8 mouse cellular contexts compared by ENCODE assay signal in genomic region chr10:81082168-81082960, GRCm38 (mm10). TPM values are rescaled to one million over a fixed set of nuclear protein-coding genes. Genes with fewer than 3 reads are reported as not detected.
A peak's percentile ranks its signal among the peaks of the same experiment; 100 is the strongest.
DNase-seq lines count a peak whose midpoint lies in the region; ATAC-seq and TF ChIP-seq lines count a peak whose summit lies in the region.

No protein-coding gene starts in this region.

- 80% methylated on average over 7 of the region's 7 CpGs for WGBS in forebrain, embryonic 12.5 days

- ATAC-seq in forebrain, embryonic 12.5 days (ENCODE audit: low FRiP score) = peak; percentile 72; the same call in 1 of the 2 replicates
- ATAC-seq in neutrophil, adult 5-6 weeks (ENCODE audit: extremely low read depth, insufficient number of reproducible peaks, low FRiP score, poor library complexity, severe bottlenecking) = peak; percentile 52

- in situ Hi-C loops in ES-E14 (cut with MboI; ENCODE audit: low sequenced_read_pairs in 2 of 2, unreplicated experiment in 2 of 2) = no loop called here

- peak; percentile 90 for DNase-seq in ES-E14 (ENCODE audit: low read depth, low spot score)
- peak; percentile 67 for DNase-seq in c-Kit-positive CD71-positive TER-119-negative erythroid progenitor cells, embryonic 14.5 days (ENCODE audit: low read depth)
- peak; percentile 72 to 80 for DNase-seq in heart, postnatal 36 days
- DNase-seq in layer of hippocampus, adult 11-12 months (ENCODE audit: low spot score) = peak; percentile 87
- DNase-seq in lung, adult 18-20 months = peak; percentile 64
- peak; percentile 71 for DNase-seq in thymus, postnatal 0 days (ENCODE audit: low spot score)

- no peak overlapping the region for H3K4me2 ChIP-seq in forebrain, embryonic 12.5 days

- intact Hi-C loops in heart, postnatal 36 days (cut with DNase I) = loop anchor here (1.0 to 2.0 kb wide), 2 partner anchors 66 to 82 kb away; no protein-coding TSS in a partner anchor

- H3K27me3 ChIP-seq in forebrain, embryonic 12.5 days = no peaks in the 10 kb centered on the region

- no peak overlapping the region for H3K4me3 ChIP-seq in ES-E14 (ENCODE audit: insufficient read depth in 1 of 2, low read depth in 1 of 2, low read length in 2 of 2, poor library complexity in 1 of 2, severe bottlenecking in 1 of 2)
- H3K4me3 ChIP-seq in forebrain, embryonic 12.5 days (replicated peaks) = no peak overlapping the region

- H3K9ac ChIP-seq in ES-E14 (ENCODE audit: insufficient read depth, low read depth, low read length, poor library complexity, severe bottlenecking) = peak overlapping the region; percentile 39; the same call in 1 of the 2 replicates
- no peak overlapping the region for H3K9ac ChIP-seq in forebrain, embryonic 12.5 days

- peaks cover 51% of the 10 kb centered on the region for H3K36me3 ChIP-seq in ES-E14 (ENCODE audit: control insufficient read depth, insufficient read depth, low read length, poor library complexity, severe bottlenecking)
- peaks cover 62% of the 10 kb centered on the region for H3K36me3 ChIP-seq in forebrain, embryonic 12.5 days (replicated peaks)

- H3K27ac ChIP-seq in ES-E14 (ENCODE audit: insufficient read depth, low read depth, low read length, poor library complexity, severe bottlenecking) = peak overlapping the region; percentile 73; the same call in 1 of the 2 replicates
- H3K27ac ChIP-seq in forebrain, embryonic 12.5 days = no peak overlapping the region

- H3K4me1 ChIP-seq in ES-E14 (ENCODE audit: control insufficient read depth in 2 of 2, insufficient read depth in 2 of 2, low read length in 2 of 2, poor library complexity in 1 of 2) = peaks cover 0 to 9% of the 10 kb centered on the region in 2 experiments; a peak in 3 of 4 replicates
- H3K4me1 ChIP-seq in forebrain, embryonic 12.5 days = no peaks in the 10 kb centered on the region

- H3K9me3 ChIP-seq in ES-E14 (ENCODE audit: control insufficient read depth, insufficient read depth, low read depth, low read length) = no peaks in the 10 kb centered on the region
- peaks cover 2% of the 10 kb centered on the region; the same call in 1 of the 2 replicates for H3K9me3 ChIP-seq in forebrain, embryonic 12.5 days

TF ChIP-seq in ES-E14, 5 proteins besides CTCF, POLR2A, EP300 and RAD21:
- no peak for TF ChIP-seq MAFK (IDR thresholded peaks at IDR 0.05; ENCODE audit: insufficient read depth, low read depth, low read length)
- TF ChIP-seq ZC3H11A (IDR thresholded peaks at IDR 0.05; ENCODE audit: borderline replicate concordance, low read depth, low read length) = 0 out of 2 replicates have a peak, but pooled peaks have one; percentile 14
- TF ChIP-seq ZNF384 (IDR thresholded peaks at IDR 0.05; ENCODE audit: low read depth, low read length) = no peak
- TF ChIP-seq HCFC1 (IDR thresholded peaks at IDR 0.05; ENCODE audit: borderline replicate concordance, insufficient read depth, low read length) = no peak
- TF ChIP-seq CHD2 (IDR thresholded peaks at IDR 0.05; ENCODE audit: low read depth, low read length) = no peak

RNA-seq across cellular contexts. Expression of gene Thop1, which starts 12.5 kb away (rescaled TPM):
- 155 and 174 TPM in 2 replicates for total RNA-seq in ES-E14 (2012; rRNA removed)
- polyA plus RNA-seq in forebrain, embryonic 12.5 days (2016; fragmentation: Nextera tagmentation; extraction: Ambion mirVana) = 65.0 and 69.2 TPM in 2 replicates
- total RNA-seq in heart, postnatal 36 days (2021) = 10 to 100 TPM; 11.9 to 13.1 TPM
- total RNA-seq in neutrophil, adult 5-6 weeks (2017) = 1.5 and 4.5 TPM in 2 replicates
- 20.1 and 25.8 TPM in 2 replicates for polyA plus RNA-seq in thymus, postnatal 0 days (2015; fragmentation: Nextera tagmentation; extraction: Ambion mirVana)

RNA-seq across cellular contexts. Expression of gene Creb3l3, which starts 16.3 kb away (rescaled TPM):
- 0.94 and 2.2 TPM in 2 replicates for total RNA-seq in ES-E14 (2012; rRNA removed)
- polyA plus RNA-seq in forebrain, embryonic 12.5 days (2016; fragmentation: Nextera tagmentation; extraction: Ambion mirVana) = 0.46 and 0.69 TPM in 2 replicates
- total RNA-seq in heart, postnatal 36 days (2021) = 1 to 10 TPM in 1 of 2 experiments, under 1 TPM in 1; 0.95 to 1.1 TPM
- 0.23 TPM in 1 of 2 replicates, not detected in the other for total RNA-seq in neutrophil, adult 5-6 weeks (2017)
- 0.24 and 0.53 TPM in 2 replicates for polyA plus RNA-seq in thymus, postnatal 0 days (2015; fragmentation: Nextera tagmentation; extraction: Ambion mirVana)

RNA-seq across cellular contexts. Expression of gene Sgta, which starts 22.4 kb away (rescaled TPM):
- 113 and 116 TPM in 2 replicates for total RNA-seq in ES-E14 (2012; rRNA removed)
- polyA plus RNA-seq in forebrain, embryonic 12.5 days (2016; fragmentation: Nextera tagmentation; extraction: Ambion mirVana) = 262 and 280 TPM in 2 replicates
- total RNA-seq in heart, postnatal 36 days (2021) = 10 to 100 TPM; 96.1 to 99.9 TPM
- 59.2 and 64.5 TPM in 2 replicates for total RNA-seq in neutrophil, adult 5-6 weeks (2017)
- 120 and 127 TPM in 2 replicates for polyA plus RNA-seq in thymus, postnatal 0 days (2015; fragmentation: Nextera tagmentation; extraction: Ambion mirVana)

RNA-seq across cellular contexts. Expression of gene Map2k2, which starts 23.4 kb away (rescaled TPM):
- 115 and 121 TPM in 2 replicates for total RNA-seq in ES-E14 (2012; rRNA removed)
- 208 and 210 TPM in 2 replicates for polyA plus RNA-seq in forebrain, embryonic 12.5 days (2016; fragmentation: Nextera tagmentation; extraction: Ambion mirVana)
- total RNA-seq in heart, postnatal 36 days (2021) = 100 to 1,000 TPM; 113 to 125 TPM
- total RNA-seq in neutrophil, adult 5-6 weeks (2017) = 91.5 and 96.6 TPM in 2 replicates
- polyA plus RNA-seq in thymus, postnatal 0 days (2015; fragmentation: Nextera tagmentation; extraction: Ambion mirVana) = 142 and 150 TPM in 2 replicates

RNA-seq across cellular contexts. Expression of gene Slc39a3, which starts 45.1 kb away (rescaled TPM):
- total RNA-seq in ES-E14 (2012; rRNA removed) = 12.6 and 13.1 TPM in 2 replicates
- polyA plus RNA-seq in forebrain, embryonic 12.5 days (2016; fragmentation: Nextera tagmentation; extraction: Ambion mirVana) = 29.2 and 32.8 TPM in 2 replicates
- 10 to 100 TPM; 14.5 to 14.6 TPM for total RNA-seq in heart, postnatal 36 days (2021)
- total RNA-seq in neutrophil, adult 5-6 weeks (2017) = 8.6 and 19.5 TPM in 2 replicates
- 16.0 and 16.8 TPM in 2 replicates for polyA plus RNA-seq in thymus, postnatal 0 days (2015; fragmentation: Nextera tagmentation; extraction: Ambion mirVana)

Comparison
In these comparisons a context has a peak if more than half of its experiments do, and no peak if none do; other contexts are left out.
1. RNA of gene Thop1, which starts 12.5 kb away (total RNA-seq): 155 to 174 TPM in ES-E14; 11.9 to 13.1 TPM in heart, postnatal 36 days and 1.5 to 4.5 TPM in neutrophil, adult 5-6 weeks; every median in the first group is over 10 times any median in the second.
2. Peak in every context shown above with its lines, with median percentiles within 50 percentile points of each other: DNase-seq.